Mouse (Mus musculus) lung, adult 2 months (tissue): Measurements from ENCODE around the gene Ucma. TPM values are rescaled to one million over a fixed set of nuclear protein-coding genes. Genes with fewer than 3 reads are reported as not detected.

ENCODE experiments used
- DNase-seq: peaks from one replicate; pipeline ENCODE4 v3.0.0; 2022
- H3K4me1 ChIP-seq: fragments of 200-500 bp; 2 replicates; pipeline ENCODE4 v1.6.1; 2011; ENCODE audit warnings: low read length; ENCODE audit not compliant: control insufficient read depth, insufficient read depth
- H3K4me3 ChIP-seq: fragments of 200-500 bp; replicated peaks from 2 replicates; pipeline ENCODE3; 2011; ENCODE audit warnings: low read depth, mild to moderate bottlenecking, control low read depth, low read length; ENCODE audit errors: extremely low read depth
- CTCF ChIP-seq: fragments of 200-500 bp; IDR thresholded peaks from 2 replicates; pipeline ENCODE4 v1.5.1; 2011; ENCODE audit warnings: mild to moderate bottlenecking, low read length, control low read depth; ENCODE audit not compliant: insufficient read depth
- POLR2A ChIP-seq: fragments of 200-500 bp; IDR thresholded peaks from 2 replicates; pipeline ENCODE4 v1.6.1; 2011; ENCODE audit warnings: low read depth, mild to moderate bottlenecking, control low read depth, low read length, borderline replicate concordance; ENCODE audit errors: extremely low read depth
- WGBS: fragments of 180-500 bp; shearing (Covaris S2); methylation state at CpG from one replicate; pipeline ENCODE4 v1.1.7; 2018; 5-methylcytosine and 5-hydroxymethylcytosine counted together
- polyA plus RNA-seq: library from polyadenylated mRNA; depleted of rRNA; stranded (reverse); fragments of >200 nt; gene quantifications from 2 replicates; pipeline ENCODE4 v1.2.3, GENCODE M21; 2012; rRNA removed

Ucma gene
- polyA plus RNA-seq, 1 experiment, result 0.22 TPM

GRCm38 (mm10) chr2:5035241-5035640 is 59.3 kb downstream of the Ucma start:
- TF ChIP-seq POLR2A, result no peak
- no peak for TF ChIP-seq CTCF
- WGBS, result 82% methylated on average over 9 of the region's 9 CpGs
- no peak overlapping the region for H3K4me3 ChIP-seq

More at GRCm38 (mm10) chr2:5035241-5035640, 59.3 kb downstream of the Ucma start:
- DNase-seq, result no peak
- H3K4me1 ChIP-seq, result no peaks in the 10 kb centered on the region

Other genes starting within 250 kb of the Ucma start
- 14.5 and 19.0 TPM in 2 replicates for gene Sephs1, start 94.6 kb upstream of the Ucma start, polyA plus RNA-seq
- 31.7 and 49.5 TPM in 2 replicates for gene Phyh, start 57.1 kb upstream of the Ucma start, polyA plus RNA-seq
- gene Mcm10, start 36.7 kb downstream of the Ucma start, polyA plus RNA-seq, result 0.45 and 1.2 TPM in 2 replicates
- 4.2 and 5.0 TPM in 2 replicates for gene Optn, start 87.9 kb downstream of the Ucma start, polyA plus RNA-seq
- 3.0 and 5.8 TPM in 2 replicates for gene Ccdc3, start 161.7 kb downstream of the Ucma start, polyA plus RNA-seq